Mouse (Mus musculus) erythroid progenitor cell, adult 5-6 weeks (primary cell): ENCODE measurements around the gene Plekhh2. TPM values are rescaled to one million over a fixed set of nuclear protein-coding genes. Genes with fewer than 3 reads are reported as not detected.

ENCODE experiments used
- ATAC-seq: replicated peaks from 2 replicates; pipeline ENCODE4 v1.8.0; 2016; ENCODE audit warnings: moderate number of reproducible peaks, mild to moderate bottlenecking, moderate TSS enrichment, inconsistent platforms; ENCODE audit not compliant: poor library complexity, low FRiP score, severe bottlenecking
- total RNA-seq, 2 experiments: library from RNA; stranded (forward) in 1 of 2; stranded (reverse) in 1 of 2; fragments of 150-400 nt in 1 of 2; fragments of 186-747, 209-891 nt in 1 of 2; gene quantifications; 2 replicates each; pipeline versions ENCODE4 v1.2.3 to v1.2.4; 2015 to 2017; ENCODE audit warnings: low replicate concordance in 2 of 2

Plekhh2 gene
- total RNA-seq, 2 experiments from 2014 or later: not detected

- no peak for ATAC-seq
Observed at GRCm38 (mm10) chr17:84627721-84628120, 116.0 kb downstream of the Plekhh2 start.

- no peak for ATAC-seq
Observed at GRCm38 (mm10) chr17:84628611-84629010, 116.9 kb downstream of the Plekhh2 start.

- ATAC-seq: no peak
Observed at GRCm38 (mm10) chr17:84631836-84632235, 120.1 kb downstream of the Plekhh2 start.

- ATAC-seq: no peak
Observed at GRCm38 (mm10) chr17:84633443-84633842, 121.7 kb downstream of the Plekhh2 start.

- no peak for ATAC-seq
Observed at GRCm38 (mm10) chr17:84636328-84636727, 124.6 kb downstream of the Plekhh2 start.

- no peak for ATAC-seq
Observed at GRCm38 (mm10) chr17:84637971-84638370, 126.3 kb downstream of the Plekhh2 start.

- no peak for ATAC-seq
Observed at GRCm38 (mm10) chr17:84639796-84640378, 128.2 kb downstream of the Plekhh2 start.

- no peak for ATAC-seq
Observed at GRCm38 (mm10) chr17:84641893-84642292, 130.2 kb downstream of the Plekhh2 start.

GRCm38 (mm10) chr17:84642324-84642723 lies 130.6 kb downstream of the Plekhh2 start:
- ATAC-seq: no peak

- no peak for ATAC-seq
Observed at GRCm38 (mm10) chr17:84644292-84645050, 132.8 kb downstream of the Plekhh2 start.

GRCm38 (mm10) chr17:84645119-84645518 lies 133.4 kb downstream of the Plekhh2 start:
- no peak for ATAC-seq

GRCm38 (mm10) chr17:84645894-84646293 lies 134.2 kb downstream of the Plekhh2 start:
- ATAC-seq: no peak

GRCm38 (mm10) chr17:84646477-84646876 lies 134.8 kb downstream of the Plekhh2 start:
- ATAC-seq: no peak

- no peak for ATAC-seq
Observed at GRCm38 (mm10) chr17:84647630-84648029, 135.9 kb downstream of the Plekhh2 start.

GRCm38 (mm10) chr17:84650302-84651017 lies 138.8 kb downstream of the Plekhh2 start:
- no peak for ATAC-seq

GRCm38 (mm10) chr17:84653544-84653943 lies 141.8 kb downstream of the Plekhh2 start:
- ATAC-seq: no peak

GRCm38 (mm10) chr17:84656205-84656604 lies 144.5 kb downstream of the Plekhh2 start:
- ATAC-seq: no peak

- no peak for ATAC-seq
Observed at GRCm38 (mm10) chr17:84656653-84657421, 145.1 kb downstream of the Plekhh2 start.

- ATAC-seq: no peak
Observed at GRCm38 (mm10) chr17:84657422-84657732, 145.7 kb downstream of the Plekhh2 start.

GRCm38 (mm10) chr17:84657782-84658181 lies 146.1 kb downstream of the Plekhh2 start:
- no peak for ATAC-seq
